Mouse (Mus musculus) c-Kit-negative CD71-positive TER-119-positive erythroid progenitor cells, embryonic 14.5 days (primary cell): ENCODE measurements around the gene Pip4k2a.

Experiments used
- DNase-seq: peaks from one replicate; pipeline ENCODE4 v3.0.0-alpha.2; 2013; ENCODE audit warnings: low read depth, low spot score

Gene Pip4k2a

GRCm38 (mm10) chr2:18998054-18998478 is at the start of gene Pip4k2a, which contains the start of gene 4930426L09Rik:
Pip4k2a (minus strand) TSS chr2:18998126.
4930426L09Rik (plus strand) TSS chr2:18998343.
- DNase-seq = peak; percentile 83

GRCm38 (mm10) chr2:19037907-19038570 is 40.1 kb upstream of the Pip4k2a start:
- no peak for DNase-seq

- no peak for DNase-seq
Observed at GRCm38 (mm10) chr2:19037430-19037829, 39.5 kb upstream of the Pip4k2a start.

GRCm38 (mm10) chr2:19024807-19025206 is 26.9 kb upstream of the Pip4k2a start:
- no peak for DNase-seq

- DNase-seq = no peak
Observed at GRCm38 (mm10) chr2:19018034-19018433, 20.1 kb upstream of the Pip4k2a start.

GRCm38 (mm10) chr2:19016839-19017238 is 18.9 kb upstream of the Pip4k2a start:
- no peak for DNase-seq

- DNase-seq = no peak
Observed at GRCm38 (mm10) chr2:19016348-19016747, 18.4 kb upstream of the Pip4k2a start.

GRCm38 (mm10) chr2:19011443-19011842 is 13.5 kb upstream of the Pip4k2a start:
- DNase-seq = peak; percentile 92

GRCm38 (mm10) chr2:19010541-19010940 is 12.6 kb upstream of the Pip4k2a start:
- peak; percentile 44 for DNase-seq

- DNase-seq = no peak
Observed at GRCm38 (mm10) chr2:19007580-19007979, 9.7 kb upstream of the Pip4k2a start.

- no peak for DNase-seq
Observed at GRCm38 (mm10) chr2:19006124-19006523, 8.2 kb upstream of the Pip4k2a start.

- no peak for DNase-seq
Observed at GRCm38 (mm10) chr2:19004801-19005200, 6.9 kb upstream of the Pip4k2a start.

- DNase-seq = no peak
Observed at GRCm38 (mm10) chr2:18999395-18999794, 1.5 kb upstream of the Pip4k2a start.

- DNase-seq = peak; percentile 42
Observed at GRCm38 (mm10) chr2:18997387-18997971, 447 bp downstream of the Pip4k2a start.

GRCm38 (mm10) chr2:18996451-18997211 is 1.3 kb downstream of the Pip4k2a start:
- DNase-seq = peak; percentile 30

GRCm38 (mm10) chr2:18992512-18993510 is 5.1 kb downstream of the Pip4k2a start:
- peak; percentile 75 for DNase-seq

GRCm38 (mm10) chr2:18988885-18989284 is 9.0 kb downstream of the Pip4k2a start:
- DNase-seq = no peak

- no peak for DNase-seq
Observed at GRCm38 (mm10) chr2:18985506-18985905, 12.4 kb downstream of the Pip4k2a start.

GRCm38 (mm10) chr2:18984095-18984847 is 13.7 kb downstream of the Pip4k2a start:
- no peak for DNase-seq

GRCm38 (mm10) chr2:18983546-18983945 is 14.4 kb downstream of the Pip4k2a start:
- DNase-seq = no peak

GRCm38 (mm10) chr2:18982581-18982980 is 15.3 kb downstream of the Pip4k2a start:
- DNase-seq = no peak
